Mouse (Mus musculus) T-cell, adult 2 months (primary cell): ENCODE results near the gene Xirp1.

Experiments used
- DNase-seq: peaks from one replicate; pipeline ENCODE4 v3.0.0; 2022; ENCODE audit warnings: low spot score

The Xirp1 gene

DNA sequence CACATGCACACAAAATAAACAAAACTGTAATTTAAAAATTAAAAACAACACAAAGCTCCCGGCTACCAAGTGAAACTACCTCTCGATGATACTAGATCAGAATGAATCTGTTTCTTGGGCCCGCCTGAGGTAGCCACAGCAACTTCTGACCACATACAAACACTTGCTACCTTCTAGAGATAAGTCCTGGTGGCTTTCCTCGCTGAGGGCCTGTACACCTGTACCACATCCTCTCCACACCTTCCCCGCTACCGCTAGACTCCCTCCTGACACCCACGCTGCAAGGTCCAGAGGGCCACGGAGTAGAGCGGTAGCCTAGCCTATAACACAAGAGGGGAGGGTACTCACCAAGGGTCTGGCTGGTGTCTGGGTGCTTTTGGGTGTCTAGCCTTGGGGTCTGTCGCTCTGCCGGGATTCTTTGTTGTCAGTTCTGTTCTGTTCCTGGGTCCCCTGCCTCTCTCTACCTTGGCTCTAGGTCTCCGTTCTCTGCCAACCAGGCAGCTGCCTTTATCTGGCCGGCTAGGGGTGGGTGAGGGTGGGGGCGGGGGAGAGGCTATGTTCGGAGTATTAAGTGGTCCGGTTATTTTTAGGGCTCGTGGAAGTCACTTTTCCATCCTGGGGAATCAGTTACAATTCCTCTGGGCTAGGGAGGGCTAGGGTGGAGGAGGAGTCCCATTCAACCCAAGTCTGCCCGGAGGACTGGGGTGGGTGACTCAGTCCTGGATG lies at the start of gene Xirp1:
Gene Xirp1 (minus strand): TSS at position 513 of the 726 bp plus-strand sequence.
- no peak for DNase-seq

DNA sequence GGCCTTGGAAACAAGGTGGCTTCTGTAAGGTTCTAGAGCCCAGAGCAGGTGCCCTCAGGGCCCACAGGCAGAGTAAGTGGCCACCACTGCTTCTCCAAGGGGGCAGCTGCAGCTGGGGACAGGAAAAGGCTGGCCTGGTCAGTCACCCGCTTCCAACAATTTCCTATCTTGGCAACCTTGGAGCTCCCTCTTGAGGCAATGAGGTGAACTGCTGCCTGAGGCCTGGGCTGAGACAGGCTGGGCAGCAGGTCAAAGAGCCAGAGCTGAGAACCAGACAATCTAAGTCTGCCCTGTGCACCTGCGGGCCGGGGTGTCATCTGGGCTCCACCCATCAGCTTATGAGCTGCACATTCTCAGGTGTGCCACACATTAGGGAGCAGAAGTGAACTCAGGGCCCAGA lies 49.8 kb upstream of the Xirp1 start:
- DNase-seq: peak; percentile 43

DNA sequence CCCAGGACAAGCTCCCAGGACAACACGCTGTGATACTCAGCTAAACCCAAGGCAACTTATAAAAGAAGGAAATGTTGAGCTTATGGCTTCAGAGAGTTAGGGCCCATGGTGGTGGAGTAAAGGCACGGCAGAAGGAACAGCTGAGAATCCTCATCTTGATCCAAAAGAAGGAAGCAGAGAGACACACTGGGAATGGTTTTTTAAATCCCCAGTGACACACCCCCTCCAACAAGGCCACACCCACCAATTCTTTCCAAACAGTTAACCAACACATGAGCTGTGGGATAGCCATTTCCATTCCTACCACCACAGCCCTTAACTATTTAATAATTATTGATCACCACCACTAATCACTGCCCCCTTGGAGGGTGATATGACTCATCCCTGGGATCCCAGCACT lies 47.9 kb upstream of the Xirp1 start:
- DNase-seq: no peak

- no peak for DNase-seq
Measured at GRCm38 (mm10) chr9:120069779-120070178, 46.4 kb upstream of the Xirp1 start, which contains the start of gene Cx3cr1. TSS of gene Cx3cr1 (minus strand) at chr9:120069879.

GRCm38 (mm10) chr9:120068047-120068446 lies 44.6 kb upstream of the Xirp1 start:
- DNase-seq: peak; percentile 19

GRCm38 (mm10) chr9:120067609-120068008 lies 44.2 kb upstream of the Xirp1 start:
- DNase-seq: no peak

DNA sequence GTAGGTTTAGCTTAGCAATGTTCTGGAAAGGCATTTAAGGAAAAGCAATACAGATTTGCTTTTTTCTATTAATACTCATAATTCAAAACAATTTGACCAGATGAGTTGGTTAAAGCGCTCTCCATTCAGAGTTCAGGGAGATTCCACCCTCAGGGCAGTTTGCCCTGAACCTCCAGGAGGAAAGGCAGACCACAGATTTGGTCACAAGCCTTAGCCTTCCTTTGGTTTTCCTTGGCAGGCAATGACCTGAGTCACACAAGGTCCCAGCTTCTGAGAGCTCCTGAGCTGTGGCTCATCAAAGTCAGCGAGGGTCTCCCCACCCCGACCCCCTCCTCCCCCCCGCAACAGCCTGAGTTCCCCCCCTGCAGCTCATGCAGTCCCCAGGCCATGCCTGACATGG lies 40.9 kb upstream of the Xirp1 start:
- DNase-seq: no peak

DNA sequence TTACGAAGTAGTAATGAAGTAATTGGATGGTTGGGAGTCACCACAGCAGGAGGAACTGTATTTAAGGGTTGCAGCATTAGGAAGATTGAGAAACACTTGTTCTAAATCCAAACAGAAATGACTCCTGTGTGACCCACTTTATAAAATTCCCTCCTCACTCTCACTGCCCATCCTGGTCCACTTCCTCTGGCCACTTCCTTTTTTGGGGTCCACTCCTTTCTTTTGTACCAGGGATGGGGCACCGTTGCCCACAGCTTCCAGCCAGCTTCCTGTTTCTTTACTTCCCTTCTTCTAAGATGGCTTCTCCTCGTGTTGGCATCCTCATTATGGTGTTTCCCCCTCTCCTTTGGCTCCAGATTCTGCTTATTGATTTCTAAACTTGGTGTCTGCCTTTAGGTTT lies 35.3 kb upstream of the Xirp1 start:
- no peak for DNase-seq

- no peak for DNase-seq
Measured at GRCm38 (mm10) chr9:120056201-120056600, 32.8 kb upstream of the Xirp1 start.

GRCm38 (mm10) chr9:120054545-120055277 lies 31.3 kb upstream of the Xirp1 start:
- peak; percentile 81 for DNase-seq

- no peak for DNase-seq
Measured at GRCm38 (mm10) chr9:120049407-120049806, 26.0 kb upstream of the Xirp1 start.

DNA sequence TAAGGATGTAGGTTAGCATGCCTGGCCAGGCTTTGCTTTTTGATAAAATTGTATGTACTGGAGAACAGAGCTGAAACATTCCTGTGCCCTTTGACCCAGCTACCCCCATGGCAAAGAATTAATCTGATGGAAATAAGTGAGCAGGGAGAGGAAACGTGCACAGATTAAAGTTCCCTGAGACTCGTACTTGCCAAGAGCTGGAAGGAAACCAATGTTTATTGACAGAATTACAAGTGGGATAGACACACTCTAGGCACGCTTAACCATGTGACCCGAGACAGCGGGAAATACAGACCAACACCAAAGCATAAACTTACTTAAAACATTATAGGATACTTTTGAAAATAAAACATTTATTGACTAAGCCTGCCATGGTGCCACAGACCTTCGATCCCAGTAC lies 25.1 kb upstream of the Xirp1 start:
- DNase-seq: no peak

- no peak for DNase-seq
Measured at GRCm38 (mm10) chr9:120043115-120043514, 19.7 kb upstream of the Xirp1 start.

DNA sequence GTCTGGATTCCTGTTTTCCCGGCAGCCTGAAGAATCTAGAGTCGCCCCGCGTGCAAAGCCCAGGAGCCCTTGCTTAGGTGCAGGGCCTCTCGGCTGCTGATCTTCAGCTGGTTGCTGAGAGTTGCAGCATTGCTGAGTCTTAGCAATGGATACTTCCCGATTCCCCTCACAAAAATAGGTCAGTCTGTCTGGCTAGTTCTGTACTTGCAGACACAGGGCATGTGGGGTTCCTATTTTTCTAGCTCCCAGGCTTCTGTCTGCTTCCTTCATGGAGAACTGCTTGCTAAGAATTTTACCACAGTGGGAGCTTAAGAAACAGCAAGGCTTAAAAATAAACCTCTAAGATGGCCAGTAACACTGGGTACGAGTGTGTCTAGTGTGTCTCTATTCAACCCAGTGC lies 14.0 kb upstream of the Xirp1 start:
- DNase-seq: no peak

DNA sequence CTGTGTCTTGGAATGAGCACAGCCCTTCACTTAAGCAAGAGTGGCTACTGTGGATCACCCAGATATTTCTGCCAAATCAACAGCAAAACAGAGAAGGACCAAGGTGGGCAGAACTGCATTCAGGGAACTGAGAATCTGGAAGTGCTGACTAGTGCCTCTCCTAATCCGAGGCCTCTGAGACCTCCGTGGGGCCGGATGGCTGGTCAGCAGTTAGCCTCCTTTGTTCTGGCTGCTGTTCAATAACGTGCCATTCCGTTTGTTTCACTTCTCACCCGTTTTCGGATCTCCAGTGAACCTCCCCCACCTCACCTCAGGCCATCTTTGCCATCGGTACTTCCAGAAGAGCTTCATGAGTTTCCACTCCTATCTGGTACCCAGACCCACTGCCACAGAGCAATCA lies 11.0 kb upstream of the Xirp1 start:
- DNase-seq: no peak

DNA sequence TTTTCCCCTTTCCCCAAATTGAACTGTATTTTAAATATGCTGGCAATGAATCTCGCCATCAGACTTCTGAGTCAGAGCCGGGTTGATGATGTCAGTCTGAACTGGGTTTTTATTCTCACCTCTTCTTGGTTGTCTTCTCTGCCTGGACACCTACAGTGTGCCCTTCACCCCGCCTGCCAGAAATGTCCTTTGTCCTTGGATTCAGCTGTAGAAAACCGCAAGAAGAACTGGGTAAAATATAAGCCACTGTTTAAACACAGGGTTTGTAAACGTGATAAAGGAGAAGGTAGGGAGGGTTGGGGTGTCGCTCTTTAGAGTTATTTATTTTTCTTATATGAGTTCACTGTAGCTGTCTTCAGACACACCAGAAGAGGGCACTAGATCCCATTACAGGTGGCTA lies 9.3 kb upstream of the Xirp1 start:
- DNase-seq: no peak

DNA sequence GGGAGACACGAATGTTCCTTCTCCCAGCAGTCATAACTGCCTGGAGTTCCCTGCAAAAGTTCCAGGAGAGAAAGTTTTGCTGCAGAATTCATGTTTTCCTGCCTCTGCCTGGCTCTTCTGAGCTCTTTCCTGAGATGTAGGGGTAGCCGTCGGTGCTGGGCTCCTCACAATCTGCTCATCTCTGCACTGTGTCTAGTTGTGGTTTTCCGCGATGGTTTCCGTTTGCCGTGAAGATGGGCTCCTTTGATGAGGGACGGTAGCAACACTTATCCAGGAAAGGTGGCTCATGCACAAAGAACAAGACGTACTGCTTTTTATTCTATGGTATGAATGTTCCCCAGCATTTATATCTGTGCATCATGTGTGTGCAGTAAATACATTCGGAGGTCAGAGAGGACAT lies 7.0 kb upstream of the Xirp1 start:
- peak; percentile 75 for DNase-seq

DNA sequence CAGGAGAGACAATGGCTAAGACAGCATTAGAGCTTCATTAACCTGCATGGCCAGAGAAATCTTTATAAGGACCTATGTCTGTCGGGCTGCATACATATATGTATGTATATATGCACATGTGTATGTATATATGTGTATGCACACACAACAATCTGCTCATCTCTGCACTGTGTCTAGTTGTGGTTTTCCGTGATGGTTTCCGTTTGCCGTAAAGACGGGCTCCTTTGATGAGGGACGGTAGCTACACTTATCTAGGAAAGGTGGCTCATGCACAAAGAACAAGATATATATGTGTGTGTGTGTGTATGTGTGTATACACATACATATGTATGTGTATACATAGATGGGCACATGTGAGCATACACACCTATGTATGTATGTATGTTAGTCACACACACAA lies 6.5 kb upstream of the Xirp1 start:
- DNase-seq: peak; percentile 36

- peak; percentile 69 for DNase-seq
Measured at GRCm38 (mm10) chr9:120027401-120028151, 4.2 kb upstream of the Xirp1 start.

DNA sequence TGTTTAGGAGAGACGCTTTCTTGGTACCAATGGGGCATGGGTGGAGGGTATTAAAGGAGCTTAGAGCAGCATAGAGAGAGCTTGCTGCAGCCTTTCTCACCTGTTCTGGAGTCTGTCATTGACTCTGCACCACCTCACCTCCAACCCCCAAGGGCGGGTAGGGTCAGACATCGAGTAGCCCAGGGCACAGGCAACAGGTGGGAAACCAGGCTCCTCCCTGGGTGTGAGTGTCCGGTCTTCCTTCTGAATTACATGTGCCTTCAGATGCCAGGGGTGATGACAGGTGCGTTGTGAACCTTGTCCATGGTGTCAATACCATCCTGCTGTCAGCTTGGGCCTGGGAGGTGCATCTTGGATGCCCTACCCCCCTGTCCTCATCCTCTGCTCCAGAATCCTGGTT lies 1.2 kb upstream of the Xirp1 start:
- DNase-seq: no peak

GRCm38 (mm10) chr9:120024171-120024570 lies 773 bp upstream of the Xirp1 start:
- DNase-seq: no peak

- DNase-seq: no peak
Measured at GRCm38 (mm10) chr9:120021164-120021563, 2.2 kb downstream of the Xirp1 start.
